Mouse (Mus musculus): ENCODE measurements at regions not wholly inside any gene's neighbourhood (a gene's known extent, or its start where the extent isn't known, plus 50 kb on each side); places are given as distances from the start of the nearest gene placed in this dataset.

GRCm38 (mm10) chr5:72219697-72220096, 51.7 kb upstream of the Commd8 start:
- H3K27me3 ChIP-seq (replicated peaks), result no peaks in the 10 kb centered on the region
- DNase-seq (ENCODE audit: extremely low read depth), result peak; percentile 68
- no peak overlapping the region for H3K4me2 ChIP-seq (ENCODE audit: insufficient read depth, low read depth, poor library complexity, severe bottlenecking)
- TF ChIP-seq IRF4 (IDR thresholded peaks at IDR 0.05; ENCODE audit: low read depth, low read length) (peak; percentile 30; the same call in 1 of the 2 replicates), BHLHE40 (IDR thresholded peaks at IDR 0.05; ENCODE audit: low read depth, low read length) (peak; percentile 32), ETS1 (conservative IDR thresholded peaks at IDR 0.05; ENCODE audit: low read depth, low read length) (peak; percentile 38), MEF2A (IDR thresholded peaks at IDR 0.05; ENCODE audit: borderline replicate concordance, low read depth, low read length) (0 out of 2 replicates have a peak, but pooled peaks have one; percentile 32), HCFC1 (IDR thresholded peaks at IDR 0.05; ENCODE audit: low read depth, low read length) (no peak), EP300 (IDR thresholded peaks at IDR 0.05; ENCODE audit: low read length) (peak; percentile 10; the same call in 1 of the 2 replicates)
- dilution Hi-C loops (cut with MboI; ENCODE audit: extremely low pct_ligation_motif_present, extremely low pct_unique_long_range_greater_than_20kb, low sequenced_read_pairs), result no loop called here
- no peak overlapping the region for H3K9ac ChIP-seq (ENCODE audit: insufficient read depth, low read depth)
- peaks cover 4 to 50% of the 10 kb centered on the region in 2 experiments for H3K36me3 ChIP-seq (replicated peaks in 1 of 2; ENCODE audit: control insufficient read depth in 1 of 2, insufficient read depth in 1 of 2, low read length in 1 of 2)
- in situ Hi-C loops (cut with MboI; ENCODE audit: low pct_ligation_motif_present, low pct_unique_long_range_greater_than_20kb, low sequenced_read_pairs), result no loop called here
- no peak overlapping the region for H3K4me3 ChIP-seq (replicated peaks in 1 of 3; ENCODE audit: low read depth in 2 of 3, low read length in 2 of 3, poor library complexity in 1 of 3)
- H3K27ac ChIP-seq (ENCODE audit: insufficient read depth, low read depth), result no peak overlapping the region
- no peaks in the 10 kb centered on the region for H3K9me3 ChIP-seq (replicated peaks; ENCODE audit: low read length)
- H3K4me1 ChIP-seq (ENCODE audit: control insufficient read depth in 1 of 2, insufficient read depth in 2 of 2), result peaks cover 6 to 60% of the 10 kb centered on the region in 2 experiments; a peak in 3 of 4 replicates
- peaks cover 19% of the 10 kb centered on the region for H3K79me2 ChIP-seq (replicated peaks; ENCODE audit: control insufficient read depth, extremely low read depth, insufficient read depth, poor library complexity, severe bottlenecking)

GRCm38 (mm10) chr5:72219248-72219647, 51.3 kb upstream of the Commd8 start:
- no peak for DNase-seq (ENCODE audit: extremely low read depth)
- TF ChIP-seq ZNF384 (IDR thresholded peaks at IDR 0.05; ENCODE audit: low read depth, low read length), result no peak
- TF ChIP-seq CHD1 (IDR thresholded peaks at IDR 0.05; ENCODE audit: low read depth, low read length), result no peak
- no peak for TF ChIP-seq ZC3H11A (IDR thresholded peaks at IDR 0.05; ENCODE audit: low read depth, low read length)
- TF ChIP-seq NELFE (IDR thresholded peaks at IDR 0.05; ENCODE audit: low read depth, low read length), result no peak
- no peak for TF ChIP-seq MEF2A (IDR thresholded peaks at IDR 0.05; ENCODE audit: borderline replicate concordance, low read depth, low read length)
- TF ChIP-seq SIN3A (IDR thresholded peaks at IDR 0.05; ENCODE audit: low read length), result no peak
- no peak for TF ChIP-seq POLR2AphosphoS2 (IDR thresholded peaks at IDR 0.05; ENCODE audit: low read depth, low read length)
- TF ChIP-seq MYC (IDR thresholded peaks at IDR 0.05; ENCODE audit: low read depth, low read length), result no peak
- TF ChIP-seq MAFK (IDR thresholded peaks at IDR 0.05; ENCODE audit: insufficient replicate concordance, low read length), result no peak
- no peak for TF ChIP-seq USF1 (IDR thresholded peaks at IDR 0.05; ENCODE audit: low read depth, low read length)
- no peak for TF ChIP-seq JUND (conservative IDR thresholded peaks at IDR 0.05; ENCODE audit: low read depth, low read length)
- no peak for TF ChIP-seq IRF4 (IDR thresholded peaks at IDR 0.05; ENCODE audit: low read depth, low read length)
- no peak for TF ChIP-seq CHD2 (IDR thresholded peaks at IDR 0.05; ENCODE audit: low read length)
- no peak for TF ChIP-seq HCFC1 (IDR thresholded peaks at IDR 0.05; ENCODE audit: low read depth, low read length)
- TF ChIP-seq TBP (conservative IDR thresholded peaks at IDR 0.05; ENCODE audit: low read depth, low read length), result no peak
- no peak overlapping the region for H3K9ac ChIP-seq (ENCODE audit: insufficient read depth, low read depth)
- no peak overlapping the region for H3K4me3 ChIP-seq (replicated peaks in 1 of 3; ENCODE audit: low read depth in 2 of 3, low read length in 2 of 3, poor library complexity in 1 of 3)
- no peaks in the 10 kb centered on the region for H3K27me3 ChIP-seq (replicated peaks)
- dilution Hi-C loops (cut with MboI; ENCODE audit: extremely low pct_ligation_motif_present, extremely low pct_unique_long_range_greater_than_20kb, low sequenced_read_pairs) (no loop called here), in situ Hi-C loops (cut with MboI; ENCODE audit: low pct_ligation_motif_present, low pct_unique_long_range_greater_than_20kb, low sequenced_read_pairs) (no loop called here)
- H3K9me3 ChIP-seq (replicated peaks; ENCODE audit: low read length), result no peaks in the 10 kb centered on the region
- peaks cover 22% of the 10 kb centered on the region for H3K79me2 ChIP-seq (replicated peaks; ENCODE audit: control insufficient read depth, extremely low read depth, insufficient read depth, poor library complexity, severe bottlenecking)
- peaks cover 4 to 58% of the 10 kb centered on the region in 2 experiments; a peak in 3 of 4 replicates for H3K4me1 ChIP-seq (ENCODE audit: control insufficient read depth in 1 of 2, insufficient read depth in 2 of 2)
- H3K36me3 ChIP-seq (replicated peaks in 1 of 2; ENCODE audit: control insufficient read depth in 1 of 2, insufficient read depth in 1 of 2, low read length in 1 of 2), result peaks cover 7 to 54% of the 10 kb centered on the region in 2 experiments
- H3K4me2 ChIP-seq (ENCODE audit: insufficient read depth, low read depth, poor library complexity, severe bottlenecking), result no peak overlapping the region
- H3K27ac ChIP-seq (ENCODE audit: insufficient read depth, low read depth), result no peak overlapping the region

Data from CH12.LX (cell line).